Mouse (Mus musculus): ENCODE data around the gene Espn. TPM values are rescaled to one million over a fixed set of nuclear protein-coding genes. Genes with fewer than 3 reads are reported as not detected.
A peak's percentile ranks its signal among the peaks of the same experiment; 100 is the strongest.

The Espn gene
- total and polyA plus RNA-seq, 3 experiments = 4.3 to 48.0 (median 9.3) TPM

DNA sequence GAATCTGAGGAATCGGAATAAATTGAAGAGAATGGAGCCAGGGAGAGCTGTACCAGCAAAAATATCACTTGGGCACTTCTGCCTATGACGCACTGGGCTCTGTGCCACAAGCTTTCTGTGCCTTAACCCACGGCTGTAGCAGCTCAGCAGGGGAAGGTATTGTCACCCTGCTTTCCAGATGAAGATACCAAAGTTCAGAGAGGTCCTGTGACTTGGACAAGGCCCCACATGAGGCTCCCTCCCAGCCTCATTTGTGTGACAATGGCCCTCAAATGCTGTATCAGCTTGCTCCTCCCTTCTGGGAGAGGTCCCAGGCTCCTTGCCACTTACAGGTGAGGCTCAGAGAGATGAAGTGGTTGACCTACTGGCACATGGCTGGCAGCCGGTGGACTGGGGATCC lies 64.0 kb downstream of the Espn start:
- H3K4me1 ChIP-seq (ENCODE audit: insufficient read depth, low read depth, low read length) = peaks cover 34% of the 10 kb centered on the region
- H3K4me3 ChIP-seq (ENCODE audit: low read depth, low read length) = no peak overlapping the region
- ATAC-seq (ENCODE audit: extremely low read depth, insufficient number of reproducible peaks, low FRiP score, poor library complexity, severe bottlenecking) (no peak), DNase-seq (ENCODE audit: low spot score) (no peak)
- H3K27me3 ChIP-seq (ENCODE audit: insufficient read depth, low read length) = peaks cover 53% of the 10 kb centered on the region
- no peaks in the 10 kb centered on the region for H3K36me3 ChIP-seq (replicated peaks)
- TF ChIP-seq GATA1 (IDR thresholded peaks at IDR 0.05; ENCODE audit: borderline replicate concordance, low read length) (no peak), TAL1 (conservative IDR thresholded peaks at IDR 0.05; ENCODE audit: low read depth, low read length) (no peak), GATA2 (IDR thresholded peaks at IDR 0.05; ENCODE audit: borderline replicate concordance, low read depth, low read length) (no peak), POLR2AphosphoS5 (IDR thresholded peaks at IDR 0.05; ENCODE audit: insufficient replicate concordance, low read depth, low read length) (no peak), CTCF (IDR thresholded peaks at IDR 0.05; ENCODE audit: low read depth, low read length) (no peak)
- no peaks in the 10 kb centered on the region; the same call in 1 of the 2 replicates for H3K9me3 ChIP-seq (replicated peaks)

DNA sequence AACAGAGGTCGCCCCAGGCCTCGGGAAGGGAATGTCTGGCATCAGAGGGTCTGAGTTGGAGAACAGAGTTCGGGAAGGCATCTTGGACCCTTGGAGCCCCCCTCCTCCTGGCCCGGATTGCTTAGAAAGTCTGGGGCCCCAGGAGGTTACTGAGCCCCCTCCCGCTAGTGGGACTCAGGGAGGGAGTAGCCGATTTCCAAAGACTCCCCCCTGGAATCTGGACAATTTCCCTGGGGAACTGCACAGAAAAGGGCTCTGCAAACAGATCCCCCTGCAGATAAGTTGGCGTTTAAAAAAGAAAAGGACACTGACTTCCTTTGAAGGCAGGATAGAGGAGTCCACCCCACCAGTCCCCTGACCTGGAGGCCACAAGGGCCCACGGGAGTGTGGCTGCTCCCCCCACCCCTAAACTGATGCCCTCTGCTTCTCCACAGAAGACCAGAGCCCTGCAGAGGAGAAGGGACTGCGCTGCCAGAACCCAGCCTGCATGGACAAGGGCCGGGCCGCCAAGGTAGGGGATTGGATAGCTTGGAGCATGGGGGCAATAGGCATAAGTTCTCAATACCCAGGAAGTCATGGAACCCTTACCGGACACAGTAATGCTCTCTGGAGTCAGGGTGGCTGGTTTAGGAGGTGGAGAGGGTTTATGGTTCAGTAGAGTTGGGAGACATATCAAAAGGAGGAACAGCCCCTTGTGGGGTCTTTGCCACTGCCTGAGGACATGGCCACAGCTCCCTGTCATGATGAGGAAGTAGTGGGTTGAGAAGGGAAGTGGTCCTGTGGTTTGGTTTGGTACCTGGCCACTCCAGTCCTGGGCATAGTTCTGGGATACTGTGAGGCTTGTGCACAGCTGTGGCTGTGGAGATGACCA lies 64.7 kb downstream of the Espn start:
- H3K36me3 ChIP-seq (replicated peaks) = no peaks in the 10 kb centered on the region
- ATAC-seq (ENCODE audit: extremely low read depth, insufficient number of reproducible peaks, low FRiP score, poor library complexity, severe bottlenecking) (no peak), DNase-seq (ENCODE audit: low spot score) (no peak)
- H3K4me1 ChIP-seq (ENCODE audit: insufficient read depth, low read depth, low read length) = peaks cover 27% of the 10 kb centered on the region
- no peaks in the 10 kb centered on the region; the same call in 1 of the 2 replicates for H3K9me3 ChIP-seq (replicated peaks)
- H3K4me3 ChIP-seq (ENCODE audit: low read depth, low read length) = peak overlapping the region; percentile 74
- peaks cover 53% of the 10 kb centered on the region for H3K27me3 ChIP-seq (ENCODE audit: insufficient read depth, low read length)
- TF ChIP-seq POLR2AphosphoS5 (IDR thresholded peaks at IDR 0.05; ENCODE audit: insufficient replicate concordance, low read depth, low read length) = no peak
- no peak for TF ChIP-seq GATA2 (IDR thresholded peaks at IDR 0.05; ENCODE audit: borderline replicate concordance, low read depth, low read length)
- TF ChIP-seq GATA1 (IDR thresholded peaks at IDR 0.05; ENCODE audit: borderline replicate concordance, low read length) = no peak
- no peak for TF ChIP-seq CTCF (IDR thresholded peaks at IDR 0.05; ENCODE audit: low read depth, low read length)
- no peak for TF ChIP-seq TAL1 (conservative IDR thresholded peaks at IDR 0.05; ENCODE audit: low read depth, low read length)

DNA sequence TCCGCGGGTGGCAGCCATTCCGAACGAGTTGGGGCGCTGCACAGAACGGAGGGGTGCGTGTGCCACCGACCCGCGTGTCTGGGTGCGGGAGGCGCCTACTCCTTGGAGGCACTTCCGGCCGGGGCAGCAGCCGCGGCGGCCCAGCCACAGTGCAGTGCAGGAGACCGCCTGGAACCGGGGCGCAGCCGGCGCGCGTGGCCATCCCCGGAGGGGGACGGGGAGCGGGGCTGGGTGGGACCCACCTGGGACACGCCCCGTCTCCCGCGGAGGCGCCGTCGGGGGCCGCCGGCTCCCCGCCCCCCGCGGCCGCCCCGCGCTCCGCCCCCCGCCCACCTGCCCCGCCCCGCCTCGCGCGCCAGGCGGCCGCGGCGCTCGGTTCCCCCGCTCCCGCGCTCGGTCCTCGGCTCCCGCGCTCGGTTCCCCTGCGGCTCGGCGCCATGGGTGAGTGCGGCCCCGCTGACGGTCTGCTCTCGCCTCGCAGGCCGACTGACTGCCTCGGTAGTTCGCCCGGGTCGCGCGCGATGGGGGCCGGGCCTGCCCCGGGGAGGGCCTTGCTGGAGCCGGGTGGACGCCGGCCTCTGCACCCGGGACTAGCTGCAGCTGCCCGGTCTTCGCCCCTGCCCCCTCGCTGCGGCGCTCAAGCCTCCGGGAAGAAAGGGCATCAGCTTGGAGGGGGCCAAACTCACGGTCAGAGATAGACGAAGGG lies 65.5 kb downstream of the Espn start:
- peak overlapping the region; percentile 74 for H3K4me3 ChIP-seq (ENCODE audit: low read depth, low read length)
- peaks cover 23% of the 10 kb centered on the region for H3K4me1 ChIP-seq (ENCODE audit: insufficient read depth, low read depth, low read length)
- H3K27me3 ChIP-seq (ENCODE audit: insufficient read depth, low read length) = peaks cover 53% of the 10 kb centered on the region
- TF ChIP-seq CTCF (IDR thresholded peaks at IDR 0.05; ENCODE audit: low read depth, low read length) (no peak), GATA1 (IDR thresholded peaks at IDR 0.05; ENCODE audit: borderline replicate concordance, low read length) (no peak)
- H3K9me3 ChIP-seq (replicated peaks) = no peaks in the 10 kb centered on the region; the same call in 1 of the 2 replicates
- DNase-seq (ENCODE audit: low spot score) (peak; percentile 79), ATAC-seq (ENCODE audit: extremely low read depth, insufficient number of reproducible peaks, low FRiP score, poor library complexity, severe bottlenecking) (peak; percentile 17; the same call in 1 of the 2 replicates)
- H3K36me3 ChIP-seq (replicated peaks) = no peaks in the 10 kb centered on the region

DNA sequence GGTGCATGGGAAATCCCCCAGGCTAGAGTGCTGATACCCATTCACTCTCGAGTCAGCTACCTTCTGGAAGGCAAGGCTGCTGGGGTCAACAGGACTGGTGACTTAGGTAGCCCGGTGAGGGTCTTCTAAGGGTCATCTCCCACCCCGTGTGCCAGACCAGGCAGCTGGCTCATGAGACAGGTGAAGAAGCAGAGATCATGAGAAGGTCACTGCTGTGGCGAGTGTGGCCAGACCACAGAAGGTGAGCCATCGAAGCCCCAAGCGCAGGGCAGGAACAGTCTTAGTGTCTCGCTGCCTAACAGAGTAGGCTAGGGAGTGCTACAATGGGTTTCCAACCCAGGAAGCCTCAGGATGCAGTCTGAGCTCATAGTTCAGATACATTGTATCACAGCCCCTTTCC lies 67.6 kb downstream of the Espn start:
- TF ChIP-seq TAL1 (conservative IDR thresholded peaks at IDR 0.05; ENCODE audit: low read depth, low read length) = no peak
- TF ChIP-seq CTCF (IDR thresholded peaks at IDR 0.05; ENCODE audit: low read depth, low read length) = no peak
- no peak for TF ChIP-seq GATA2 (IDR thresholded peaks at IDR 0.05; ENCODE audit: borderline replicate concordance, low read depth, low read length)
- TF ChIP-seq POLR2AphosphoS5 (IDR thresholded peaks at IDR 0.05; ENCODE audit: insufficient replicate concordance, low read depth, low read length) = no peak
- TF ChIP-seq GATA1 (IDR thresholded peaks at IDR 0.05; ENCODE audit: borderline replicate concordance, low read length) = no peak
- no peak overlapping the region for H3K4me3 ChIP-seq (ENCODE audit: low read depth, low read length)
- ATAC-seq (ENCODE audit: extremely low read depth, insufficient number of reproducible peaks, low FRiP score, poor library complexity, severe bottlenecking) (no peak), DNase-seq (ENCODE audit: low spot score) (no peak)
- H3K36me3 ChIP-seq (replicated peaks) = no peaks in the 10 kb centered on the region
- H3K27me3 ChIP-seq (ENCODE audit: insufficient read depth, low read length) = peaks cover 53% of the 10 kb centered on the region
- H3K4me1 ChIP-seq (ENCODE audit: insufficient read depth, low read depth, low read length) = peaks cover 20% of the 10 kb centered on the region
- no peaks in the 10 kb centered on the region; the same call in 1 of the 2 replicates for H3K9me3 ChIP-seq (replicated peaks)

DNA sequence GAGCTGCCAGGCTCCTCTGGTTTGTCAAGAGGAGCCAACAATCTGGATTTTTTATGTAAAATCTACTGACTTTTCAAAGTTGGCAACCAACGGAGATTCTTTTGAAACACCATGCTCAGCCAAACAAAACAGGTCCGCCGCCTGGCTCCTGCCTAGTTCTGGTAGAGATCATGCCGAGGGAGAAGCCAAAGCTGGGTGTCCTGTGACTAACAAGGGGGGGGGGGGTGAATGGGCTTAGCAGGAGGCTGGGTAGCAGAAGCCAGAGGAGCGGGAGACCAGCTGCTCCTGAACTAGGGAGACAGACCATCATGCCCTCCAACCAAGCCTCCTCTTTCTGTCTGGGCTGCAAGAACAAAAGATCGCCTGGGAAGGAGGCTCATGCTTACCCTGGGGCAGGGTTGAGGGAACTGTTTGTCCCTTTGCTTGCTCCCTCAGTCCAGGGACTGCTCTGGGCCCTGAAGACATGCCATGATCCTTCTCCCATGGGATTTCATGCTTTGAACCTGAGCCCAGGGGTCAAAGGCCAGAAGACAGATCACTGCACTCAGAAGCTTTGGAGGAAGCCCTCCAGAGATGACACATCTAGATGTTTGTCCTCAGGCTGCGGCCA lies 68.5 kb downstream of the Espn start:
- Histone ChIP-seq H3K36me3 (replicated peaks) (no peaks in the 10 kb centered on the region), H3K9me3 (replicated peaks) (no peaks in the 10 kb centered on the region; the same call in 1 of the 2 replicates), H3K4me1 (ENCODE audit: insufficient read depth, low read depth, low read length) (peaks cover 20% of the 10 kb centered on the region), H3K27me3 (ENCODE audit: insufficient read depth, low read length) (peaks cover 49% of the 10 kb centered on the region), H3K4me3 (ENCODE audit: low read depth, low read length) (no peak overlapping the region)
- no peak for TF ChIP-seq GATA2 (IDR thresholded peaks at IDR 0.05; ENCODE audit: borderline replicate concordance, low read depth, low read length)
- ATAC-seq (ENCODE audit: extremely low read depth, insufficient number of reproducible peaks, low FRiP score, poor library complexity, severe bottlenecking) = no peak
- DNase-seq (ENCODE audit: low spot score) = no peak

DNA sequence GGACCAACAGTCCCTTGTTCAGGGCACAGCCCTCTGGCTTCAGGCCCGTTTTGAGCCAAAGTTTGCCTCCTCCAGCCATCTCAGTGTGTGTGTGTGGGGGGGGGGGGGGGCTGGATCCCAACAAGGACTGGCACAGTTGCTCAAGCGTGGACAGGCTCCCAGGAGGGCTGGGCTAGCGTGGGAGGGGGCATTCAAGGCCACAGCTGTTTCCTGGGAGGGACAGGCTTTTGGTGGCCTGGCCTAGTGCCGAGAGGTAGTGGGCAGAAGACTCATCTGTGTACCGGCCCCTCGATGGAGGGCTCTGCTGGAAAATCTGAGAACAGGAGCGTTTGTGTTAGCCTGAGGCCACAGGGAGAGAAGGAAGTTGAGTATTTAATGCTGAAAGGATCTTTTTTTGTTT lies 72.2 kb downstream of the Espn start:
- Histone ChIP-seq H3K36me3 (replicated peaks) (no peaks in the 10 kb centered on the region), H3K4me3 (ENCODE audit: low read depth, low read length) (no peak overlapping the region), H3K4me1 (ENCODE audit: insufficient read depth, low read depth, low read length) (no peaks in the 10 kb centered on the region), H3K27me3 (ENCODE audit: insufficient read depth, low read length) (peaks cover 45% of the 10 kb centered on the region), H3K9me3 (replicated peaks) (no peaks in the 10 kb centered on the region)
- ATAC-seq (ENCODE audit: extremely low read depth, insufficient number of reproducible peaks, low FRiP score, poor library complexity, severe bottlenecking) (no peak), DNase-seq (ENCODE audit: low spot score) (no peak)
- no peak for TF ChIP-seq GATA1 (IDR thresholded peaks at IDR 0.05; ENCODE audit: borderline replicate concordance, low read length)
- no peak for TF ChIP-seq CTCF (IDR thresholded peaks at IDR 0.05; ENCODE audit: low read depth, low read length)
- no peak for TF ChIP-seq GATA2 (IDR thresholded peaks at IDR 0.05; ENCODE audit: borderline replicate concordance, low read depth, low read length)
- TF ChIP-seq TAL1 (conservative IDR thresholded peaks at IDR 0.05; ENCODE audit: low read depth, low read length) = no peak
- no peak for TF ChIP-seq POLR2AphosphoS5 (IDR thresholded peaks at IDR 0.05; ENCODE audit: insufficient replicate concordance, low read depth, low read length)

All from G1E (cell line).